Mouse (Mus musculus) left cerebral cortex, adult 11 months (tissue): Measurements from ENCODE around the gene Cplane1.

ENCODE experiments used
- DNase-seq: peaks from one replicate; pipeline ENCODE4 v3.0.0; 2022; ENCODE audit warnings: low spot score

Cplane1 gene

GRCm38 (mm10) chr15:8294150-8294549, 125.2 kb downstream of the Cplane1 start:
- no peak for DNase-seq

GRCm38 (mm10) chr15:8302944-8303343, 134.0 kb downstream of the Cplane1 start:
- no peak for DNase-seq

- no peak for DNase-seq
Measured at GRCm38 (mm10) chr15:8305474-8305873, 136.6 kb downstream of the Cplane1 start.

GRCm38 (mm10) chr15:8317381-8317780, 148.5 kb downstream of the Cplane1 start:
- DNase-seq = no peak

- no peak for DNase-seq
Measured at GRCm38 (mm10) chr15:8319191-8319590, 150.3 kb downstream of the Cplane1 start.
